9 mouse cellular contexts compared by ENCODE assay signal in the genomic region with DNA sequence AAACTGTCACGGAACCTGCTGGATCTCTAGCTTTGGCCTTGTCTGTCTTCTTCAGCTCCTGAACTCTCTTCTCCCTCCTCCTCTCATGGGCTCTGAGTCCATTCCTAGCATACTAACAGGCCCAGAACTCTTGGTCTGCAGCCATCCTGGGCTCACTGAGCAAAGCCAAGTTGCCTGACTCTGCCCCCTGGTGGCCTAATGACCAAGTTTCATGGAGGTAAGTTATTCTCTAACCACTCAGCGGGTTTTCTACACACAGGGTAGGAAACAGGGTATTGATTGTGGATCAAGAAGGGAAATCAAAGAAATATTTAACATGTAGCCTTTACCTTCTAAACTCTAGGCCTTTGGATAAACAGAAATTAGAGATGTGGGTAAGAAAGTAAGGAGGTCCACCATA. TPM values are rescaled to one million over a fixed set of nuclear protein-coding genes. Genes with fewer than 3 reads are reported as not detected.
DNase-seq lines count a peak whose midpoint lies in the region; ATAC-seq and TF ChIP-seq lines count a peak whose summit lies in the region.
"Had no signal": no experiment of that assay in that cellular context is flagged by ENCODE, and none has a peak within 500 bp of the region (broad histone marks: within the 10 kb centered on the region; RNA-seq: fewer than 3 reads in every experiment).

Gene Trim69 (plus strand): TSS at position 21 of the 400 bp plus-strand sequence.

- H3K9ac ChIP-seq in lung, postnatal 0 days (replicated peaks; ENCODE audit: low read depth) = no peak within 1 kb of the TSS
- H3K9ac ChIP-seq: liver, embryonic 15.5 days had no signal

- no peak within 1 kb of the TSS for H3K4me2 ChIP-seq in lung, postnatal 0 days (replicated peaks; ENCODE audit: low read depth, low read length)
- H3K4me2 ChIP-seq: liver, embryonic 15.5 days had no signal

- H3K9me3 ChIP-seq in lung, postnatal 0 days (ENCODE audit: low read length) = no peaks in the 10 kb centered on the region
- H3K9me3 ChIP-seq: liver, embryonic 15.5 days had no signal

- 33% methylated on average over 2 of the region's 2 CpGs for WGBS in cerebellum, adult 2 months
- 42% methylated on average over 2 of the region's 2 CpGs for WGBS in lung, postnatal 0 days

- no peak within 1 kb of the TSS for H3K27ac ChIP-seq in cerebellum, adult 2 months (ENCODE audit: insufficient read depth, low read length)
- H3K27ac ChIP-seq in lung, postnatal 0 days (ENCODE audit: low read length) = no peak within 1 kb of the TSS
- H3K27ac ChIP-seq: liver, embryonic 15.5 days had no signal

- H3K4me3 ChIP-seq in cerebellum, adult 2 months (replicated peaks; ENCODE audit: insufficient read depth, low read depth, low read length) = no peak within 1 kb of the TSS
- no peak within 1 kb of the TSS for H3K4me3 ChIP-seq in lung, postnatal 0 days (ENCODE audit: low read depth, low read length)
- H3K4me3 ChIP-seq: liver, embryonic 15.5 days had no signal

- no peaks in the 10 kb centered on the region for H3K27me3 ChIP-seq in cerebellum, adult 2 months (ENCODE audit: control insufficient read depth, insufficient read depth, low read length)
- no peaks in the 10 kb centered on the region for H3K27me3 ChIP-seq in lung, postnatal 0 days (replicated peaks; ENCODE audit: insufficient read depth, low read length)
- H3K27me3 ChIP-seq: liver, embryonic 15.5 days had no signal

- H3K4me1 ChIP-seq in cerebellum, adult 2 months (ENCODE audit: control insufficient read depth, insufficient read depth, low read length) = no peaks in the 10 kb centered on the region
- H3K4me1 ChIP-seq in lung, postnatal 0 days (ENCODE audit: insufficient read depth, low read depth, low read length) = no peaks in the 10 kb centered on the region

- peak; percentile 33; the same call in 1 of the 2 replicates for ATAC-seq in frontal cortex, adult (ENCODE audit: low TSS enrichment)
- peak; percentile 71 for ATAC-seq in lung, postnatal 0 days

- peak; percentile 74 for TF ChIP-seq CTCF in cerebellum, adult 2 months (IDR thresholded peaks at IDR 0.05; ENCODE audit: borderline replicate concordance, insufficient read depth, low read depth, low read length)
- TF ChIP-seq CTCF in lung, postnatal 0 days (IDR thresholded peaks at IDR 0.05) = peak; percentile 95

- no peak for TF ChIP-seq EP300 in lung, postnatal 0 days (IDR thresholded peaks at IDR 0.05)

- DNase-seq in Muller cell, postnatal 12 days (ENCODE audit: inconsistent ontology term) = peak; percentile 78
- DNase-seq in cerebellum, adult 2 months = peak; percentile 66 to 74
- DNase-seq in heart, postnatal 4 days = peak; percentile 91
- DNase-seq in layer of hippocampus, adult 9-10 months (ENCODE audit: low spot score) = peak; percentile 68
- DNase-seq in lung, postnatal 0 days (ENCODE audit: low spot score) = peak; percentile 87
- DNase-seq in retina, adult 2 months (ENCODE audit: low read depth, low spot score) = peak; percentile 32
- peak; percentile 83 for DNase-seq in thymus, postnatal 25 days

- H3K36me3 ChIP-seq in lung, postnatal 0 days (ENCODE audit: insufficient read depth, low read length) = no peaks in the 10 kb centered on the region
- H3K36me3 ChIP-seq: liver, embryonic 15.5 days had no signal

- no peak for TF ChIP-seq POLR2A in cerebellum, adult 2 months (IDR thresholded peaks at IDR 0.05; ENCODE audit: borderline replicate concordance, insufficient read depth, low read length)

RNA-seq across cellular contexts. Expression of gene Trim69, which starts in this region (rescaled TPM):
- not detected in 2 replicates for polyA plus RNA-seq in cerebellum, adult 2 months (2012; rRNA removed)
- total RNA-seq in heart, postnatal 4 days (2021) = not detected
- polyA plus RNA-seq in lung, postnatal 0 days (2015; fragmentation: Nextera tagmentation; extraction: Ambion mirVana) = not detected in 2 replicates
- polyA plus RNA-seq: liver, embryonic 15.5 days had no signal

Comparison
In these comparisons a context has a peak if more than half of its experiments do, and no peak if none do; other contexts are left out.
1. Peak in DNase-seq in cerebellum, adult 2 months; RNA of the gene not detected or under 1 TPM.
2. Peak in DNase-seq in heart, postnatal 4 days; RNA of the gene not detected or under 1 TPM.
3. Peak in DNase-seq and ATAC-seq in lung, postnatal 0 days; RNA of the gene not detected or under 1 TPM.
4. DNase-seq: peak in every context shown above with its lines; median percentile 91 in heart, postnatal 4 days; 87 in lung, postnatal 0 days; 83 in thymus, postnatal 25 days; 78 in Muller cell, postnatal 12 days; 70 in cerebellum, adult 2 months; 68 in layer of hippocampus, adult 9-10 months; 32 in retina, adult 2 months.